Mouse (Mus musculus) hindbrain, embryonic 13.5 days (tissue): ENCODE results near the gene Ndel1. TPM values are rescaled to one million over a fixed set of nuclear protein-coding genes. Genes with fewer than 3 reads are reported as not detected.

ENCODE experiments used
- ATAC-seq: fragments of 200-750 bp; cut with Nextera tagmentation; 2 replicates; pipeline ENCODE4 v1.8.0; 2017; ENCODE audit warnings: moderate TSS enrichment; ENCODE audit not compliant: low FRiP score
- H3K27ac ChIP-seq: fragments of 300-500 bp; sonication (generic); 2 replicates; pipeline ENCODE4 v1.5.1; 2015; ENCODE audit warnings: inconsistent platforms, mild to moderate bottlenecking, moderate library complexity
- H3K27me3 ChIP-seq: fragments of 300-500 bp; sonication (generic); 2 replicates; pipeline ENCODE4 v1.6.1; 2015; ENCODE audit warnings: mild to moderate bottlenecking, inconsistent platforms
- H3K36me3 ChIP-seq: fragments of 300-500 bp; sonication (generic); 2 replicates; pipeline ENCODE4 v1.6.1; 2015; ENCODE audit warnings: mild to moderate bottlenecking, inconsistent platforms
- H3K4me1 ChIP-seq: fragments of 300-500 bp; sonication (generic); replicated peaks from 2 replicates; pipeline ENCODE4 v1.6.1; 2015; ENCODE audit warnings: inconsistent platforms
- H3K4me2 ChIP-seq: fragments of 300-500 bp; sonication (generic); 2 replicates; pipeline ENCODE4 v1.6.1; 2015; ENCODE audit warnings: inconsistent platforms, mild to moderate bottlenecking, moderate library complexity
- H3K4me3 ChIP-seq: fragments of 300-500 bp; sonication (generic); 2 replicates; pipeline ENCODE4 v1.5.1; 2015; ENCODE audit warnings: mild to moderate bottlenecking, inconsistent platforms
- H3K9ac ChIP-seq: fragments of 300-500 bp; sonication (generic); 2 replicates; pipeline ENCODE4 v1.6.1; 2015; ENCODE audit warnings: mild to moderate bottlenecking, inconsistent platforms
- H3K9me3 ChIP-seq: fragments of 300-500 bp; sonication (generic); 2 replicates; pipeline ENCODE4 v1.6.1; 2016; ENCODE audit warnings: inconsistent platforms
- WGBS: fragments of 180-500 bp; shearing (Covaris S2); methylation state at CpG from one replicate; pipeline ENCODE4 v1.1.7; 2015; 5-methylcytosine and 5-hydroxymethylcytosine counted together
- polyA plus RNA-seq: library from polyadenylated mRNA; unstranded; fragments of >200 nt; fragmentation: Nextera tagmentation; extraction: Ambion mirVana; gene quantifications from 2 replicates; pipeline ENCODE4 v1.2.1, GENCODE M21; 2015

Ndel1 gene
- polyA plus RNA-seq: 90.8 and 92.6 TPM in 2 replicates

DNA sequence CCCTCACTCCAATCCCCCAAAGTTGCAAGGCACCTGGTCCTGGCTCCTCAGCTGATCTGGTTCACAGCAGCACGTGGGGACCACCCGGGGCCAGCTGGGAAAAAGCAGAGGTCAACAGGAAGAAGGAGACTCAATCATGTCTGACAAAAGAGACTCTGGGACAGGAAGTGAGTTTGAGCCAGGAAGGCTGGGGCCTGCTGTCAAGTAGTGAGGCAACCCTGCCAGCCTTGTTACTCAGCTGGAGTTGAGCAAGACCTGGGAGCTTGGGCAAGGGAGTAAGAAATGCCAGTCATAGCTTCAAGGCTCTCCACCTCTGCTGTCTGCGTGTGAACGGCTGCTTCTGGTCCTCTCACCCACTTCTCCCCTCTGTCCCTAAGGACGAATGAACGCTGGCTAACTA lies at the start of gene Ndel1:
Ndel1 (minus strand) TSS at position 111 of the 400 bp plus-strand sequence.
- Histone ChIP-seq H3K4me3 (no peak within 1 kb of the TSS), H3K36me3 (no peaks in the 10 kb centered on the region), H3K9me3 (no peaks in the 10 kb centered on the region), H3K9ac (no peak within 1 kb of the TSS), H3K27me3 (no peaks in the 10 kb centered on the region), H3K27ac (no peak within 1 kb of the TSS), H3K4me2 (no peak within 1 kb of the TSS), H3K4me1 (no peaks in the 10 kb centered on the region)
- WGBS: 62% methylated on average over 6 of the region's 6 CpGs
- ATAC-seq: no peak

DNA sequence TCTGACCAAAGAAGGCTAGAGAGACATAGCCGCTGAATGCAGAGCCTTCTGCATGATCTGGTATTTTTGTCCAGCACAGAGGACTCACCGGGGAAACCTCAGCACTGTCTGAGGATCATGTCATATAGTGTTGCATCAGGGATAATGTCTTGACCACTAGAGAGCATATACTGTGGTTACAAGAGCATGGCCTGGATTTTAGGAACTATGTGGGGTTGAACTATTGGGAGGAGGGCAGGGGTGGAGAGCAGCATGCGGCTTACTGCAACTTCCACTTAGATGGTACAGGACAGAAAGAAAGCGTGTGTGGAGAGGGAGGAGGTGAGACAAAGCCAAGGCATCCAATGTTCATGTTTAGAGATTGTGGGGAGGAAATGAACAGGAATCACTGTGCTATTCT lies 42.9 kb upstream of the Ndel1 start:
- no peak overlapping the region for H3K4me2 ChIP-seq
- H3K9me3 ChIP-seq: no peaks in the 10 kb centered on the region
- no peaks in the 10 kb centered on the region for H3K27me3 ChIP-seq
- no peak for ATAC-seq
- H3K27ac ChIP-seq: no peak overlapping the region
- no peak overlapping the region for H3K9ac ChIP-seq
- WGBS: 95% methylated on average over 4 of the region's 4 CpGs
- no peaks in the 10 kb centered on the region for H3K36me3 ChIP-seq
- H3K4me3 ChIP-seq: no peak overlapping the region
- no peaks in the 10 kb centered on the region for H3K4me1 ChIP-seq

DNA sequence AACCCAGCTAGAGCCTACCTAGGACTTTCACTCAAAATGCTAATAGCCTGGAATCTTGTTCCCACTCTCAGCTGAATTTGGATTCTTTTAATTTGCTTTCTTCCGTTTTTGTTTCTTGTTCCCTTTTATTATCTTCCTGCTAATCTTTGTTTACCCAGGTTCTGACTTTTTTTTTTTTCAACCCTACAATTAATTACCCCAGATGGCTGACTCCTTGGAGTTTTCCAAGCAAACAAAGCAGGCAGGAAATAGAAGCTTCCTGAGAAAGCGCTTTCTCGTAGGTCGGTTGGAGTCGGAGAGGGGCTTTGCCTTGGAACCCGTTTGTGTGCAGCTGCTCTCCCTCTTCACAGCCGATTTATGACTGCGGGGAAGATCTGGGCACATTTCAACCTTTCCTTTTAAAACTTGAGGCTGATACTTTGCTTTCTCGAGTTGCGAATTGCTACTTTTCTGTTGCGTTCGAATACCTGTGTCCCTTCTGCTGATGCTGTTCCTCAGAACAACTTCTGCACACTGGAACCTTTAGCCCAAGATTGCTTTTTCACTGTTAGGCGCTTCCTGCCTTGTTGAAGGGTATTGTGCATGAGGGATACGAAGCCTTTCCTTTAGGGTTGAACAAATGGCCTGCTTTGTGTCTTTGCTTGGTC lies 40.0 kb upstream of the Ndel1 start:
- ATAC-seq: no peak
- Histone ChIP-seq H3K27me3 (no peaks in the 10 kb centered on the region), H3K27ac (no peak overlapping the region), H3K4me3 (no peak overlapping the region), H3K9ac (no peak overlapping the region), H3K36me3 (peaks cover 12% of the 10 kb centered on the region), H3K9me3 (no peaks in the 10 kb centered on the region), H3K4me1 (no peaks in the 10 kb centered on the region), H3K4me2 (no peak overlapping the region)
- 67% methylated on average over 14 of the region's 14 CpGs for WGBS

DNA sequence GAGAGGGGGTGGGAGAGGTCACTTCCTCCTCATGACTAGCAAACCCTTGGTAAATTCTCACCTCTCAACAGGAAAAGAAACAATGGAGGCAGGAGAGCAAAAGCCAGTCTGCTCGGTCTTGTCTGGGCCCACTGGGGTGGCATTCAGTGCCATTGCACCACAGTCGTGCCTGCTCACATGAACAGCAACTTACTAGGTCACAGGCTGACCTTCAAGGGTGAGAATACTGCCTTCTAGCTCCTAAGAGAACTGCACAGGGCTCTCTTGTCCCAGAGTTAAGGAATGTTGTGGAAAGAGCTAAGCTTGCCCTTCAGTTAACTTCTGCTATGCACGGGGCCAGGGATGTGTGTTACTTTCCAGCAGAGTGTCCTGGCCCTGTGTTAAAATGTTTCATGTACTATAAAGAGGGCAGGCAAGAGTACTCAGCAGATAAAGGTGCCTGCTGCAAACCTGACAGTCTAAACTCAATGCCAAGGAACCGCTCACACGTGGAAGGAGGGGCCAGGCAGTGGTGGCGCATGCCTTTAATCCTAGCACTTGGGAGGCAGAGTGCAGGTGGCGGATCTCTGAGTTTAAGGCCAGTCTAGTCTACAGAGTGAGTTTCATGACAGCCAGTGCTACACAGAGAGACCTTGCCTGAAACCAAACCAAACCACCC lies 37.3 kb upstream of the Ndel1 start:
- Histone ChIP-seq H3K27me3 (no peaks in the 10 kb centered on the region), H3K27ac (no peak overlapping the region), H3K4me2 (no peak overlapping the region), H3K36me3 (peaks cover 38% of the 10 kb centered on the region), H3K9ac (no peak overlapping the region), H3K4me3 (no peak overlapping the region), H3K4me1 (no peaks in the 10 kb centered on the region), H3K9me3 (no peaks in the 10 kb centered on the region)
- ATAC-seq: no peak
- WGBS: 60% methylated on average over 7 of the region's 7 CpGs

DNA sequence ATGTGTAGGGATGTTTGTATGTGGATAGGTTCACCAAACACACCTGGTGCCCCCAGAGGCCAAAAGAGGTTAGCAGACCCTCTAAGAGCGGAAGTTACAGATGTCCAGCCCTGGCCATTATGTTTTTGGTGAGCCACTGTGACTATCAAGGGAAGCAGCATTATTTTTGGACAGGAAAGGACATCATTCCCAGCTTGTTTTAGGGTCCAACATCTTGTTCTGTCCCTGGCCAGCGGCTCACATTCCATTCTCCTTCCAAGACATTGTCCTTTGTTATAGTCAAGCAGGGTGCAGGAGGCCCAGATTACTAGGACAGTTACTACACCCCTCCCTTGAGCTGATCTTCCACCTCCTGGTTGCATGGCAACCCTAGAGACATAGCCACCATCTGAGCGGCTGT lies 35.6 kb upstream of the Ndel1 start:
- 81% methylated on average over 3 of the region's 3 CpGs for WGBS
- peaks cover 51% of the 10 kb centered on the region for H3K36me3 ChIP-seq
- no peak overlapping the region for H3K4me2 ChIP-seq
- H3K9ac ChIP-seq: no peak overlapping the region
- no peak overlapping the region for H3K27ac ChIP-seq
- H3K4me1 ChIP-seq: peaks cover 10% of the 10 kb centered on the region
- H3K4me3 ChIP-seq: no peak overlapping the region
- H3K9me3 ChIP-seq: no peaks in the 10 kb centered on the region
- no peaks in the 10 kb centered on the region for H3K27me3 ChIP-seq
- ATAC-seq: no peak

DNA sequence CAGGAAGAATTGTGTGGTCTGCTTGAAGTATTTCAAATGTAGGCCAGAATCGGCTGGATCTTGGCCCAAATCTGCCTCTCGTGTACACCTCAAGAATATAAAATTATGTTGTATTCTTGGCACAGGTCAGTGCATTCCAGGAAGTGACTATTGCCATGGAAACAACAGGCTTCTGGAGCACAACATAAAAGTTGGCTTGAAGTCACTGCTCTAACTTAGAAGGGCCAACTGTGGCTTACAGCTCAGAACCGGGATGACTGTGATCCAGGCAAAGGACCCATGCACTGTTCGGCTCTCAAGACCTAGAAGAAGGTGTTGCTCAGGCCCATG lies 34.8 kb upstream of the Ndel1 start:
- 79% methylated on average over 4 of the region's 4 CpGs for WGBS
- Histone ChIP-seq H3K36me3 (peaks cover 51% of the 10 kb centered on the region), H3K9me3 (no peaks in the 10 kb centered on the region), H3K4me1 (peaks cover 10% of the 10 kb centered on the region), H3K4me3 (no peak overlapping the region), H3K9ac (no peak overlapping the region), H3K4me2 (no peak overlapping the region), H3K27me3 (no peaks in the 10 kb centered on the region), H3K27ac (no peak overlapping the region)
- no peak for ATAC-seq

DNA sequence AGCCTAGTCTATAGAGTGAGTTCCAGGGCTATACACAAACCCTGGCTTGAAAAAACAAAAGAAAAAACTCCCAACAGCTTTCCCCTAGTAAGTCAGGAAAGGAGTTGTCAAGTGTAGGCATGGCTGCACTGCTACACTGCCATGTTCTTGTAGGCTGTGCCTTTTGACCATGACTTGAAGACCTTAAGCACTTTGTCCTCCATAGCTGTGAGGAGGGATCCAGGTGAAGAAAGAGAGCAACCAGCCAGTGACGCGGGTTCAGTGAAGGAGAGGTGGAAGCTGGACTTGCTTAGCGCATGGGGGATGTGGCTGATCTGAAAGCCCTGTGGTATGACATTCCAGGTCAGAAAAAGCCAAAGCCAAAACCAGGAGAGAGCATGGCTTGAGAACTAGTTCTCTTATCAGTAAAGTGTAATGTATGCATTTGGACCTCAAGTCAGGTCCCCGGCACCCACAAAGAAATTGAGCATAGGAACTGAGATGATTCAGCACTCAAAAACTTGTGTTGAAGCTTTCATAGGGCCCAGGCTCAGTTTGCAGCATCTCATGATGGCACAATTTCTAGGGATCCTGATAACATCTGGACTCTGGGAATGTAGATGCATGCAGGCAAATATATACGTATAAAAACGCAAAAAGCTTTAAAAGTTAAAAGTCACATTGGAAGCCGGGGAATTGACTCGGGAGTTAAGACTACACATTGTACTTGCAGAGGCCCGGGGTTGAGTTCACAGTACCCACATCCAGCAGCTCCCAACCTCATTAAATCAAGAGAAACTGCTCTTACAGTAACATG lies 34.2 kb upstream of the Ndel1 start:
- no peak for ATAC-seq

DNA sequence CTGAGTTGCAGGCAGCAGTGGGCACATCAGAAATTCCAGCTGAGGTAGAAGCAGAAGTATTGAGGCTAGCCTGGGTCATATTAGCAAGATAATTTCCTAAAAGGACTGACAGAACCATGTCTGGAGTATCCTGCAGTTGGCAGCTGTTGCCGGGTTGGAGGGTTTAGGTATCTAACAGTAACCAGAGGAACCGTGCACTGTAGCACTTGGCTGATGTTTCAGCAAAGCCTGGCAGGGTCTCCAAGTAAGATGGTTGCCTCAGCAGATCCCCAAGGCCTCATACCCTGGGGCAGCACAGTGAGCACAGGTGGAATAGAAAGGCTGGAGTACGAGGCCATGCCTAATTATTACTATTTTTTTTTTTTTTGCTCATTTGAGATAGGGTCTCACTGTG lies 33.5 kb upstream of the Ndel1 start:
- H3K27ac ChIP-seq: no peak overlapping the region
- H3K4me2 ChIP-seq: no peak overlapping the region
- H3K36me3 ChIP-seq: peaks cover 51% of the 10 kb centered on the region
- H3K9me3 ChIP-seq: no peaks in the 10 kb centered on the region
- no peak overlapping the region for H3K9ac ChIP-seq
- no peak for ATAC-seq
- peaks cover 16% of the 10 kb centered on the region for H3K4me1 ChIP-seq
- H3K4me3 ChIP-seq: no peak overlapping the region
- WGBS: 89% methylated on average over 3 of the region's 3 CpGs
- 0 out of 2 replicates have a peak, but pooled peaks cover under 1% of the 10 kb centered on the region for H3K27me3 ChIP-seq

More for the DNA sequence above, 34.2 kb upstream of the Ndel1 start:
- Histone ChIP-seq H3K4me2 (no peak overlapping the region), H3K4me3 (no peak overlapping the region), H3K27me3 (no peaks in the 10 kb centered on the region), H3K9ac (no peak overlapping the region), H3K9me3 (no peaks in the 10 kb centered on the region), H3K27ac (no peak overlapping the region), H3K36me3 (peaks cover 51% of the 10 kb centered on the region), H3K4me1 (peaks cover 14% of the 10 kb centered on the region)
- WGBS: 92% methylated on average over 9 of the region's 9 CpGs

DNA sequence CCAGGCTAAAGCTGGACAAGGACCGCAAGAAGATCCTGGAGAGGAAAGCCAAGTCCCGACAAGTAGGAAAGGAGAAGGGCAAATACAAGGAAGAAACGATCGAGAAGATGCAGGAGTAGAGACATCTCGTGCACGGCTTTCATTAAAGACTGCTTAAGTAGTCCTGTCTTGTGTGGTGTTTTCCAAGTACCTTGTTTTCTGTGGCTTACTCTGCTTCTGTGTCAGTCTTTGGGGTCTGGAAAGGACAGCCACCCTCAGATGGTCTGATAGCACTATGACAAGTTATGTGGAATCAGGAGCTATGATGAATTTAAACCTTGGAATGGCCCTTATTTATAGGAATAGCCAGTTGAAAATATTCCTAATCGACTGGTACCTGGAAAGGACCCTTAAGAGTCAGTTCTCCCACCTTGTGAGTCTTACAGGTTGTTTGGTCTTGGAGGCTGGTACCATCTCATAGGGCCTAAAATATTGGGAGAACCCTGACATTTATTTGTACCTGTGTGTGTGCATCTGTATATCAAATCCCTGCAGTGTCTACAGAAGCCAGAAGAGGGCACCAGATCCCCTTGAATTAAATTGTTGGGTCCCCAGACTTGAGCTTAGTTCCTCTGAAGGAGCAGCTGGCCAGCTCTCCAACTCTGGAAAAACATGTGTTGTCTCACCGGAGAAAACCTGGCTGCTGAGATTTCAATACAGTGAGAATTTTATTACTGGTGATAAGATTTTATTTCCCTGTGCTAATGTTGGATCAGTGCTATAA lies 32.9 kb upstream of the Ndel1 start:
- peaks cover 16% of the 10 kb centered on the region for H3K4me1 ChIP-seq
- no peak overlapping the region for H3K27ac ChIP-seq
- H3K9ac ChIP-seq: no peak overlapping the region
- H3K36me3 ChIP-seq: peaks cover 51% of the 10 kb centered on the region
- no peak for ATAC-seq
- H3K27me3 ChIP-seq: 0 out of 2 replicates have a peak, but pooled peaks cover 5% of the 10 kb centered on the region
- no peak overlapping the region for H3K4me2 ChIP-seq
- H3K4me3 ChIP-seq: no peak overlapping the region
- H3K9me3 ChIP-seq: no peaks in the 10 kb centered on the region
- WGBS: 83% methylated on average over 8 of the region's 8 CpGs

DNA sequence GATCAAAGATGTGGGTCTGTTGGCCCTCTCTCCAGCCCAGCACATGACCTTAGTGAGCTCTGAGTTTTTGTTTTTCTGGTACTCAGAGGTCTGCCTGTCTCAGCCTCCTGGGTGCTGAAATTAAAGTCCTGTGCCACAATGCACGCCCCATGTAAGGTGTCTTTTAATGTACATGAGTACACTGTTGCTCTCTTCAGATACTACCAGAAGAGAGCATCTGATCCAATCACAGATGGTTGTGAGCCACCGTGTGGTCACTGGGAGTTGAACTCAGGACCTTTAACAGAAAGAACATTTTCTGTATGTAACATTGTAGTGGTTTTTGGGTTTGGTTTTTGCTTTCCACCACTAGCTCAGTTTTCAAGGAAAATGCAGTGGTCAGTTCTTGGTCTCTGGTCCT lies 32.1 kb upstream of the Ndel1 start:
- Histone ChIP-seq H3K4me2 (no peak overlapping the region), H3K4me3 (no peak overlapping the region), H3K27ac (no peak overlapping the region), H3K9me3 (no peaks in the 10 kb centered on the region), H3K9ac (no peak overlapping the region), H3K36me3 (peaks cover 51% of the 10 kb centered on the region), H3K27me3 (0 out of 2 replicates have a peak, but pooled peaks cover 10% of the 10 kb centered on the region), H3K4me1 (peaks cover 16% of the 10 kb centered on the region)
- no peak for ATAC-seq
- WGBS: 90% methylated on average over 2 of the region's 2 CpGs

DNA sequence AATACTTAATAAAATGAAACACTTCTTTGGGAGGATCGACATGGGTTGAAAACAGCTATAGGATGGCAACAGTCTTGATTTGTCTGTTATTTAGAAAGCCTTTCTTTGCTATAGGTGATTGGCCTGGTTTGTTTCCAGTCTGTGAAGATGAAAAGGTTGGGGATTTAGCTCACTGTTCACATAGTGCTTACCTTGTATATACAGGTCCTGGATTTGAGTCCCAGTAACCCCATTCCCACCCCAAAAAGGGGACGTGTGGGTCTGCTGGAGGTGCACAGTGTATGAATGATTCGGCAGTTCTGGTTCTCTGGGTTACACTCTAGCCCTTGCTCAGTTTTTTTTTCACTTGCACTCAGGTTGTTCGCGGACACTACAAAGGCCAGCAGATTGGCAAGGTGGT lies 31.2 kb upstream of the Ndel1 start:
- Histone ChIP-seq H3K36me3 (peaks cover 51% of the 10 kb centered on the region), H3K9me3 (no peaks in the 10 kb centered on the region), H3K27me3 (0 out of 2 replicates have a peak, but pooled peaks cover 10% of the 10 kb centered on the region), H3K4me2 (peak overlapping the region; percentile 76), H3K4me3 (peak overlapping the region; percentile 94), H3K9ac (peak overlapping the region; percentile 92), H3K27ac (no peak overlapping the region), H3K4me1 (peaks cover 16% of the 10 kb centered on the region)
- 83% methylated on average over 5 of the region's 5 CpGs for WGBS
- ATAC-seq: no peak

DNA sequence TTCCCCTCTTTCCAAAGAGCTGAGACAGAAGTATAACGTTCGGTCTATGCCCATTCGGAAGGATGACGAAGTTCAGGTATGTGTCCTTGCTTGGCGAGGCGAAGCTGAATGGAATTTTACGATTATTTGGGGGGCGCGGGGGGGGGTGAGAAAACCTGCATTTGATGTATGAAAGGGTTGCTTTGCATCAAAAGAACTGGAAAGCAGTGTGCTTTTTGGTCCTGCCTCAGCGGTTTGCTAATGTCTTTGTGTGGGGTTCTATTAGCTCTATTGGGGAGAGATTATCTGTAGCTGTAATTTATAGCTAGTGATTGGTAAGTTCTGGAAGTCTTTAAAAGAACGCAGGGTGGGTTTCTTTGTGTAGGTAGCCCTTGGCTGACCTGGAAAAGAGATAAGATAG lies 30.7 kb upstream of the Ndel1 start:
- no peak for ATAC-seq
- no peaks in the 10 kb centered on the region for H3K9me3 ChIP-seq

More for the DNA sequence above, 30.7 kb upstream of the Ndel1 start:
- Histone ChIP-seq H3K27ac (no peak overlapping the region), H3K9ac (peak overlapping the region; percentile 92), H3K4me1 (peaks cover 16% of the 10 kb centered on the region), H3K4me3 (peak overlapping the region; percentile 94), H3K4me2 (peak overlapping the region; percentile 76), H3K27me3 (0 out of 2 replicates have a peak, but pooled peaks cover 10% of the 10 kb centered on the region), H3K36me3 (peaks cover 46% of the 10 kb centered on the region)
- 5% methylated on average over 11 of the region's 11 CpGs for WGBS
